9 mouse cellular contexts compared by ENCODE assay signal in the genomic region with DNA sequence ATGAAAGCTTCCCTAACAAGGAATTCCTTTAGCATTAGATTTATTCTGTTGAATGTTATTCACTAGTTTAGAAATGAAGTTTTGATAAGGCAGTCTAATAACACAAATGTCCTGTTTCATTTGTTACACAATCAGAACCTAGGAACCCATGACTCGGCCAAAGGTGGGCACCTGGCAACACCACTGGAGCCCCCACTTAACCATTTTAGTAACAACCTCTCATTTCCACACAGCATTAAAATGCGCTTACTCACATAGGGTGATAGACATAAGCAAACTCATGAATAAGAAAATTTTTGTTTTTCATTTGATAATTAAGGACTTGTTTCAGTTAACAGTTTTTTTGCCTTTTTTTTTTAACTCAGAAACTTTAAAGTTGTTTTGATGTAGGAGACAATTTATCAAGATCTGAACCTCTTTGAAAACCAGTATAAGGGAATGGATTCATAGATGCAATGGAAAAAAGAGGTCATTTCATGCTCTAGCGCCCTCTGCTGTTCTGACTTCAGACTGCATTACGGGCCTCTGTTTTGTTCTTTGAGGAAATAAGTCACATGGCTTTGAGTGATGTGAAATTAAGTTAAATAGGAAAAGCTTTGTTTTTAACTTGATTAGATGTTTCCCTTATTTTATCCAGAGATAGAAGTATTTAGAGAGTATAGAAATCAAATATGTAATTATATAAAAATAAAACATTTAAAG. TPM values are rescaled to one million over a fixed set of nuclear protein-coding genes. Genes with fewer than 3 reads are reported as not detected.
DNase-seq lines count a peak whose midpoint lies in the region; ATAC-seq and TF ChIP-seq lines count a peak whose summit lies in the region.
"Had no signal": no experiment of that assay in that cellular context is flagged by ENCODE, and none has a peak within 500 bp of the region (broad histone marks: within the 10 kb centered on the region; RNA-seq: fewer than 3 reads in every experiment).

No protein-coding gene starts in this region.

- H3K4me3 ChIP-seq in kidney, embryonic 14.5 days (ENCODE audit: low read length): no peak overlapping the region
- H3K4me3 ChIP-seq in cortical plate, adult 2 months (ENCODE audit: insufficient read depth, low read length): no peak overlapping the region
- no peak overlapping the region for H3K4me3 ChIP-seq in heart, postnatal 0 days (ENCODE audit: low read depth, low read length)
- H3K4me3 ChIP-seq: embryonic facial prominence, embryonic 12.5 days had no signal

- no peak overlapping the region for H3K27ac ChIP-seq in kidney, embryonic 14.5 days (ENCODE audit: low read depth, low read length)
- H3K27ac ChIP-seq in cortical plate, adult 2 months (ENCODE audit: insufficient read depth, low read length): no peak overlapping the region
- H3K27ac ChIP-seq in heart, postnatal 0 days (ENCODE audit: low read depth): no peak overlapping the region
- H3K27ac ChIP-seq: embryonic facial prominence, embryonic 12.5 days had no signal

- no peaks in the 10 kb centered on the region for H3K9me3 ChIP-seq in kidney, embryonic 14.5 days (ENCODE audit: control insufficient read depth, low read length)
- H3K9me3 ChIP-seq in heart, postnatal 0 days (replicated peaks; ENCODE audit: control insufficient read depth, low read length): no peaks in the 10 kb centered on the region
- H3K9me3 ChIP-seq: embryonic facial prominence, embryonic 12.5 days had no signal

- 54% methylated on average over 4 of the region's 4 CpGs for WGBS in kidney, embryonic 14.5 days
- WGBS in heart, postnatal 0 days: 52% methylated on average over 4 of the region's 4 CpGs

- H3K36me3 ChIP-seq in kidney, embryonic 14.5 days (ENCODE audit: control insufficient read depth, insufficient read depth, low read length): peaks cover 4% of the 10 kb centered on the region; the same call in 1 of the 2 replicates
- no peaks in the 10 kb centered on the region; the same call in 1 of the 2 replicates for H3K36me3 ChIP-seq in heart, postnatal 0 days (replicated peaks; ENCODE audit: control insufficient read depth, insufficient read depth, low read length)

- no peak overlapping the region for H3K4me2 ChIP-seq in kidney, embryonic 14.5 days (replicated peaks; ENCODE audit: low read depth, low read length)
- no peak overlapping the region for H3K4me2 ChIP-seq in heart, postnatal 0 days (ENCODE audit: low read depth, low read length)
- H3K4me2 ChIP-seq: embryonic facial prominence, embryonic 12.5 days had no signal

- no peak for TF ChIP-seq POLR2A in cortical plate, adult 2 months (IDR thresholded peaks at IDR 0.05; ENCODE audit: extremely low read depth, insufficient read depth, low read length)

- H3K27me3 ChIP-seq in kidney, embryonic 14.5 days (ENCODE audit: control insufficient read depth, insufficient read depth, low read length): no peaks in the 10 kb centered on the region
- H3K27me3 ChIP-seq in heart, postnatal 0 days (ENCODE audit: control insufficient read depth, insufficient read depth, low read length): no peaks in the 10 kb centered on the region
- H3K27me3 ChIP-seq: embryonic facial prominence, embryonic 12.5 days had no signal

- ATAC-seq in kidney, embryonic 14.5 days (ENCODE audit: low FRiP score, low TSS enrichment): no peak
- ATAC-seq in heart, postnatal 0 days (ENCODE audit: insufficient read depth, low read depth): no peak

- H3K9ac ChIP-seq in kidney, embryonic 14.5 days (ENCODE audit: low read depth, low read length): no peak overlapping the region
- no peak overlapping the region for H3K9ac ChIP-seq in heart, postnatal 0 days (replicated peaks; ENCODE audit: low read depth, low read length)
- H3K9ac ChIP-seq: embryonic facial prominence, embryonic 12.5 days had no signal

- DNase-seq in kidney, adult 11 months: peak; percentile 43
- peak; percentile 49 to 88 for DNase-seq in adrenal gland, adult (ENCODE audit: inconsistent age in 2 of 2, low spot score in 1 of 2)
- DNase-seq in heart, postnatal 0 days (ENCODE audit: low spot score): peak; percentile 29
- peak; percentile 38 for DNase-seq in layer of hippocampus, adult 9-11 months
- peak; percentile 79 for DNase-seq in mesoderm, embryonic 11.5 days (ENCODE audit: low read depth, low spot score)
- DNase-seq in spleen, postnatal 10 days (ENCODE audit: low spot score in 2 of 2): peak; percentile 47 to 73

- H3K4me1 ChIP-seq in kidney, embryonic 14.5 days (ENCODE audit: control insufficient read depth, insufficient read depth, low read length): no peaks in the 10 kb centered on the region
- H3K4me1 ChIP-seq in cortical plate, adult 2 months (ENCODE audit: control insufficient read depth, insufficient read depth, low read length): no peaks in the 10 kb centered on the region
- no peaks in the 10 kb centered on the region for H3K4me1 ChIP-seq in heart, postnatal 0 days (ENCODE audit: control insufficient read depth, insufficient read depth)

- TF ChIP-seq EP300 in heart, postnatal 0 days (IDR thresholded peaks at IDR 0.05; ENCODE audit: low read depth): no peak

- TF ChIP-seq CTCF in cortical plate, adult 2 months (IDR thresholded peaks at IDR 0.05; ENCODE audit: extremely low read depth, insufficient read depth, low read length): peak; percentile 54; the same call in 1 of the 2 replicates
- peak; percentile 67 for TF ChIP-seq CTCF in heart, postnatal 0 days (IDR thresholded peaks at IDR 0.05; ENCODE audit: low read depth)

RNA-seq across cellular contexts. Expression of a gene that starts 23.7 kb away (rescaled TPM):
- polyA plus RNA-seq in kidney, embryonic 14.5 days (2014; fragmentation: Nextera tagmentation; extraction: Ambion mirVana): 36.4 and 43.4 TPM in 2 replicates
- 89.2 and 91.0 TPM in 2 replicates for polyA plus RNA-seq in cortical plate, adult 2 months (2012; rRNA removed)
- 34.6 and 37.3 TPM in 2 replicates for total RNA-seq in heart, postnatal 0 days (2014; rRNA removed; ENCODE audit: low replicate concordance)
- 38.6 and 39.3 TPM in 2 replicates for polyA plus RNA-seq in heart, postnatal 0 days (2015; fragmentation: Nextera tagmentation; extraction: Ambion mirVana)

RNA-seq across cellular contexts. Expression of a gene that starts 25.5 kb away (rescaled TPM):
- polyA plus RNA-seq in kidney, embryonic 14.5 days (2014; fragmentation: Nextera tagmentation; extraction: Ambion mirVana): 24.2 and 34.2 TPM in 2 replicates
- 25.6 and 26.2 TPM in 2 replicates for polyA plus RNA-seq in cortical plate, adult 2 months (2012; rRNA removed)
- 12.1 and 27.1 TPM in 2 replicates for total RNA-seq in heart, postnatal 0 days (2014; rRNA removed; ENCODE audit: low replicate concordance)
- polyA plus RNA-seq in heart, postnatal 0 days (2015; fragmentation: Nextera tagmentation; extraction: Ambion mirVana): 19.5 and 19.9 TPM in 2 replicates

Comparison
In these comparisons a context has a peak if more than half of its experiments do, and no peak if none do; other contexts are left out.
1. DNase-seq: peak in every context shown above with its lines; median percentile 79 in mesoderm, embryonic 11.5 days; 68 in adrenal gland, adult; 60 in spleen, postnatal 10 days; 43 in kidney, adult 11 months; 38 in layer of hippocampus, adult 9-11 months; 29 in heart, postnatal 0 days.